Mouse (Mus musculus) cerebellum, adult 11-12 months (tissue): ENCODE measurements around the gene 4930404N11Rik.
A peak's percentile ranks its signal among the peaks of the same experiment; 100 is the strongest.

ENCODE experiments used
- DNase-seq: peaks from one replicate; pipeline ENCODE4 v3.0.0; 2022

4930404N11Rik gene

DNA sequence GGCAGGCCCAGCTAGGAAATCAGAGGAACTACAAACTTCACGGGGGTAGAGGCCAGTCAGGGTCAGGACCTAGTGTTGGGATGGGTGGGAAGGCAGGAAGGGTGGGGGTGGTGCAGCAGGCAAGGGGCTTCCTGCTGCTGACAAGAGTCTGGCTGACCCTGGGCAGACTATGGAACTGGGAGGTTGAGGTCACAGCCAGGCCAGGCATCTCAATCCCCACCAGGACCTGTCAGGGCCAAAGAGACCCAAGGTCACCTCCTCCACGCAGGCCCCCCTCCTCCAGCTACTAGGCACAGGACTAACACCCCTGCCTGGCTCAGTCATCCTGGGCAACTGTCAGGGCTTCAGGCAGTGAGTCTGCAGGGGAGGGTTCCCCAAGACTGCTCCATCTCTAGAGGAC, 37.7 kb downstream of the 4930404N11Rik start:
- DNase-seq = no peak

DNA sequence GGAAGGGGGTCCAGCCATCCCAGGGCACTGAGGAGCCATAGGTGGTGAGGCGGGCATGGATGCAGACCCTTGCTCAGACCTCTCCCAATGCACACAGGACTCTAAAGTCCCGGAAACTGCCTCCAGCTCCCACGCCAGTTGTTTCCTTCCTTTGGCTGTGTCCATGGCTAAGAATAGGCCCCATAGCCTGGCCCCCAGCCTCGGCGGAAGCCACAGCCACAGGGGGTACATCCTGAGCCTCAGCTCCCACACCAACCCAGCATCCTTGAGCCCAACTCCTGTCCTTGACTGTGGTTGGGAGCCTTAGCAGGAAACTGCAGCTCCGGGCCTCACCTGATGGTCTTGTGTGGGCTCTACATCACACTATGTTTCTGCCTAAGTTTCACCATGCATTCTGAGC, 38.8 kb downstream of the 4930404N11Rik start:
- DNase-seq = no peak

DNA sequence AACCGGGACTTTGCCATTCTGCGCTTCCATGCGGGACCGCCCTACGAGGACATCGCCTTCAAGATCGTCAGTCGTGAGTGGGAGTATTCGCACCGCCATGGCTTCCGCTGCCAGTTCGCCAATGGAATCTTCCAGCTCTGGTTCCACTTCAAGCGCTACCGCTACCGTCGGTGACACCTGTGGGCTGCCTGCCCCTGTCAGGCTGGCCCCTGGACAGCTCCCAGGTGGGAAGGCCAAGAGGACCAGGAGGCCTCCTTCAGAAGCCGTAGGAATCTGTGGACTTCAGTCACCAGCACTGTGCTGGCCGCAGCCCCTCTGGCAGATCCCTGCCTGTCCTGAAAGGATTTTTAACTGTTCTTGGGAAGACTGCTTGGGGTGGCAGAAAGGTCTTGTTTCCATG, 39.8 kb downstream of the 4930404N11Rik start:
- peak; percentile 34 for DNase-seq

DNA sequence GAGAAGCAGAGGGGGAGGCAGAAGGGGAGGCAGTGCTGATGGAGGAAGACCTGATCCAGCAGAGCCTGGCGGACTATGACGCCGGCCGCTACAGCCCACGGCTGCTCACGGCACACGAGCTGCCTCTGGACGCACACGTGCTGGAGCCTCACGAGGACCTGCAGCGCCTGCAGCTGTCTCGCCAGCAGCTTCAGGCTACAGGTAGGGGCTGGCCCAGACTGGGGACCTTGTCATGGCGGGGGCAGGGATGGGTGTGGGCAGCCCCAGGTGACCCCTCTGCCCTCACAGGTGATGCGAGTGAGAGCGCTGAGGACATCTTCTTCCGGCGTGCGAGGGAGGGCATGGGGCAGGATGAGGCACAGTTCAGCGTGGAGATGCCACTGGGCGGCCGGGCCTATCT, 40.4 kb downstream of the 4930404N11Rik start:
- DNase-seq = peak; percentile 46

DNA sequence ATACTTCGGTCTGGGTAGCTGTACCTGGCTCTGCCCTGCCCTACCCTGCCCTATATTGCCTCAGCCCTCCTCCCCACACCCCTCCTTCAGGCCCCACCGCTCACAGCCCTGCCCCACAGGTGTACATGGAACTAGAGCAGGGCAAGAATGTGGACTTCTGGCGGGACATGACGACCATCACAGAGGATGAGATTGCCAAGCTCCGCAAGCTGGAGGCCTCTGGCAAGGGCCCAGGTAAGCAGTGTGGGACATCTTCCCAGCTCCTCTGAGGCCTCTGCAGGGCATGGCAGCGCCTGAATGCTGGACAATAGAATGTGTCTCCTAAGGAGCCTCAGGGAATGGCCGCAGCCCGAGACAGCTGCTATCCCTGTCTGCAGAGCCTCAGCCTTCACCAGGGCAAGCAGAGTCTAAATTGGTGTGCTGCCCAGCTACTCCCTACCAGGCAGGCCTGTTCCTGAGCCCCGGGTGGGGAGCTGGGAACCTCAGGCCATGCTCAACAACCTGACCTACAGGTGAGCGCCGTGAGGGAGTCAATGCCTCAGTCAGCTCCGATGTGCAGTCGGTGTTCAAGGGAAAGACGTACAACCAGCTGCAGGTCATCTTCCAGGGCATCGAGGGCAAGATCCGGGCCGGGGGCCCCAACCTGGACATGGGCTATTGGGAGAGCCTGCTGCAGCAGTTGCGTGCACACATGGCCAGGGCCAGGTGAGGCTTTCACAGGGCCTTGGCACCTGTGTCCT, 41.7 kb downstream of the 4930404N11Rik start:
- peak; percentile 43 for DNase-seq

DNA sequence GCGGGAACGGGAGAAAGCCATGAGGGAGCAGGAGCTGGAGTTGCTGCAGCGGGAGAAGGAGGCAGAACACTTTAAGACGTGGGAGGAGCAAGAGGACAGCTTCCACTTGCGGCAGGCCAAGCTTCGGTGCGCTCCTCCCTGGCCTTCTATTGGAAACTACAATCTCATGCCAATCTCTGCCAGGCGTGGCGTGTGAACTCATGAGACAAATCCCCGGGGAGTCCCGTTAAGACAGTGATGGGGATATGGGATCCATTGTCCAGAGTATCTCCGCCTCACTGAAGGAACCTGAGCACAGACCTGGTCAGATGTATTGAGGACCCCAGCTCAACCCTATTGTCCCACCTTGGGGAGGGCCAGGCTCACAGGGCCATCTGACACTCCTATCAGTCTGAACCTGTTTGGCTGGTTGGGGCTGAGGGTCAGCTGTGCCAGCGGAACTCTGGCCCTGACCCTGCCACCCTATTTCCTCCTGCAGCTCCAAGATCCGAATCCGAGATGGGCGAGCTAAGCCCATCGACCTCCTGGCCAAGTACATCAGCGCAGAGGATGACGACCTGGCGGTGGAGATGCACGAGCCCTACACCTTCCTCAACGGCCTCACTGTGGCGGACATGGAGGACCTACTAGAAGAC, 42.4 kb downstream of the 4930404N11Rik start:
- peak; percentile 57 for DNase-seq

DNA sequence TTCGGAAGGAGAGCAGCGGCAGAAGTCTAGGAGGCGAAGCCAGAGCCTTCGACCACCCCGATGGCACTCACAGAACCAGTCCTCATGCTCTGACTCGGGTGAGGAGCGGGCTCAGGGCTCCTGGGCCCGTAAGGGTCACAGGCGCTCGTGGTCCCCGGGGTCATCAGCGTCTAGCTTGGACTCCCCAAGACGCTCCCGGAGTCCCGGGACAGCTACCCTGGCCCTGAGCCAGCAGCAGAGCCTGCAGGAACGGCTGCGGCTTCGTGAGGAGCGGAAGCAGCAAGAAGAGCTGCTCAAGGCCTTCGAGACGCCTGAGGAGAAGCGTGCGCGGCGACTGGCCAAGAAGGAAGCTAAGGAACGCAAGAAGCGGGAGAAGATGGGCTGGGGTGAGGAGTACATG, 43.2 kb downstream of the 4930404N11Rik start:
- DNase-seq = peak; percentile 77

DNA sequence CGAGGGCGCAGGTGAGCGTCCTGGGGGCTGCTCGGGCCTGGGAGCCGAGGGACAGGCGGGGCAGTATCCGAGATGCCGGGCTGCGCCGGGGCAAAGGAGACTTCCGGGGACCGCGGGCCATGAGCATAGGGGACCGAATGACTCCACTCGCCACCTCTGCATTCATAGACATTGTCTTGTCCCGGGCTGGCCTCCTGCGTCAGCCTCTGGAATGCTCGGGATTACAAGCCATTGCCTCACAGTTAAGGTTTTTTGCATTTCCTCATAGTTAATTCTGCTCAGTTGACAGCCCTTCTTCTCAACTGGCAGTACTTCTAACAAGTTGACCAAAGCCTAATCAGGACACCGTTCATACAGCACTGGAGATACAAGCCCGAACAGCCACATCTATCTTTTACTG, 44.2 kb downstream of the 4930404N11Rik start:
- no peak for DNase-seq

DNA sequence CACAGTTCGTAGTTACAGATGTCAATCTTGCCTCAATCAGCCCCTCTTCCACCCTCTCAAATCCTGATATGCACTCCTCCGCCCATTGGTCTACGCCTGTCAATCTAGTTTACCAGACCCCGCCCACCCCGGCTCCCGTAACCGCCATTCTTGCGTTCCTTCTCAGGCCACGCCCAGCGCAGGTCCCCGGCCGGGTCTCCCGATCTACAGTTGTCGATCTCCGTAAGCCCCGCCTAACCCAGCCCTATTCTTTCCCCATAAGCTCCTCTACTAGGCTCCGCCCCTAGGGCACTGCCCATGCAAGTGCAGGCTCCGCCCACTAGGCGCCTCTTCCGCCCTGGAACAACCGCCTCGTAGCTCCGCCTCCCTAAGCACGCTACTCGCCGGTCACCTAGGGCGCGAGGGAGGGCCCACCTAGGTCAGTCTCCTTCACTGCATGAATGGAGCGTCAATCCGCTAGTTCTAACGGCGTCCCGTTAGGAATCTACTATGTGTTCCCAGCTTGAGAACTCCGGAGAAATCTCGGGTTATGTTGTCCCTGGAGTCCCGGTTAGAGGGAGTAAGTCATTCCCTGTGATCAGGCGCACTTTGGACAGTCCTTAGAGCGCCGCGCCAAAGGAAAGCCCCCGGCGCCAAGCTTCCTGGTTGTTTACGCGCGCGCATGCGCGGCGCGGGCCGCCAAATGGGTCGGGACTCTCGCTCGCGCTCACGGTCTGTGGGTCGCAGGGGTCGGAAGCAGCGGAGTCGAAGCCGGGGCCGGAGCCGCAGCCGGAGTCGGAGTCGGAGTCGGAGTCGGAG, 44.9 kb downstream of the 4930404N11Rik start, which contains the start of gene Cactin:
TSS of gene Cactin (plus strand) at position 554 of the 798 bp plus-strand sequence.
- peak; percentile 100 for DNase-seq

DNA sequence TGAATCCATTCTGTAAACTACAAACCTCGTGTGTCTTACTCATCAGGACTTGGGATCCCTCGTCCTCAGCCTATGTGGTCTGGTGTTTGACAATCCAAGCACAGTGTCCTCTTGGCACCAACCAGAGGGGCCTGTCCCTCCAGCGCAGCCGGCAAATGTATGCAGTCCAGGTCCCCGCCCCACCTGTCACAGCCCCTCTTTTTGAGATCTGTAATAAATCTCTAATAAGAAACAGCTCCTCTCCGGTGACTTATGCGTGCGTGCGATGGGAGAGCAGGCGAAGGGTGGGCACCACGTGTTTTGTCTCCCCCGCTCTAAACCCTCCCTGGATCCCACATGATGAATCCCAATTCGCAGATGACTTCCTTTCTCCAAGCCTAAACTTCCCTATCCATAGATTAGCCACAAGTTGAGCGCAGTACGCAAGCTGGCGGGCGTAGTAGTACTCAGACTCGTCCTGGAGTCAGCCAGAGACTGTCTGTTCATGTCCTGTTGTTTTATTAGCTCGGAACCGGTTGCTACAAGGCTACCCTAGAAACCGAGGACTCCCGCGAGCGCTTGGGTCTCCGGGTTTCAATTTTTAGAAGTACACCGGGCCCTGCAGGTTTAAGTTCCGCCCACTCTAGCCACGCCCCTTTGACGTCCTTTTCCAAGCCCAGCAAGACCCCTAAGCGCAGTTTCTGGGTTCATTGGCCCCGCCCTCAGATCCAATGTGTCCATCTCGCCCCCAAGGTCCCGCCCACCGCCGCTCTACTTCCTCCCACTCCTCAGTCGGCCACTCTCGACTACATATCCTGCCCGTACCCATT, 45.7 kb downstream of the 4930404N11Rik start:
- peak; percentile 72 for DNase-seq

DNA sequence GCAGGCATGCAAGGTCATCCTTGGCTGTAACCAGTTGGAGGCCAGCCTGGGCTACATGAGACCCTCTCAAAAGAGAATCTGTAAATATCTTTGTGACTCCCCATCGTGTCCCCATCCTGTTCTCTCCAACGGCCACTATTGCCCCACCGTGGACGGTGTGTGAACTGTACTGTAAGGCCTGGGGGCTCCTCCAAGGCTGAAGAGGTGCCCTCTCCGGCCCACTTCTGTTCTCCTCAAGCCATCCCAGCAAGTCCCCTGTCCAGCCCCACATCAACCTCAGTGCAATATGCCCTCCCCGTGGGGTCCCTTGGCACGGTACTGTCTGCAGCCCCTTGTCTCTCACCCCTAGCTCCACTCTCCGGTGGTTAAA, 46.3 kb downstream of the 4930404N11Rik start:
- peak; percentile 76 for DNase-seq

DNA sequence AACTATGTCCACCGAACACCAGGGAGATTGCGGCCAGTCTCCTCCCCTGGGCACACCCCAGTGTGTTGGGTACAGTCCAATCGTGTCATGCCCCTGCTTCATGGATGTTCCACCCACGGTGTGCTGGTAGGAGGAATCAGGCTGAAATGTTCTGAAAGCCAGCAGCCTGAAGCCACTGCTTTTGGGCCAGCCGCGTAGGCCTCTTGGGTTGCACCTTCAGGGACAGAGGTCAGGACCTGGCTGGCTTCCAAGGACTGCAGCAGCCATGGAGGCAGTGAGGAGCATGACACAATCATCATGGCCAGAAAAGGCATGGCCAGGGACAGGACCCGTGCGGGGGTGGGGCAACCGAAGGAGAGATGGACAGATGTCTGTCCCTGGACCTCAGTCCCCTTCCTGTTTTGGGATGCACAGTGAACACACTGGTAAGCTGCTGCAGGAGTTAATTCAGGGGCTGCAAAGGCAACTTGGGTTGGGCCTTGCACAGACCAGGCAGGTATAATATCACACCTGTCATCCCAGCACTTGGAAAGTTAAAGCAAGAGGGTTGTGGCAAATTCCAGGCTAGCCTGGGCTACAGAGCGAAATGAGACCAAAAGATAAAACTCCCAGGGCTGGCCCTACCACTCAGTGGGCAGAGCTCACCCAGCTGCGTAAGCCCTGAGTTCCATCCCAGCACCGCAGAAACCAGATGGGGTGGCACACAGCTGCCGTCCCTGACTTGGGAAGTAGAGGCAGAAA, 46.9 kb downstream of the 4930404N11Rik start:
- peak; percentile 79 for DNase-seq

DNA sequence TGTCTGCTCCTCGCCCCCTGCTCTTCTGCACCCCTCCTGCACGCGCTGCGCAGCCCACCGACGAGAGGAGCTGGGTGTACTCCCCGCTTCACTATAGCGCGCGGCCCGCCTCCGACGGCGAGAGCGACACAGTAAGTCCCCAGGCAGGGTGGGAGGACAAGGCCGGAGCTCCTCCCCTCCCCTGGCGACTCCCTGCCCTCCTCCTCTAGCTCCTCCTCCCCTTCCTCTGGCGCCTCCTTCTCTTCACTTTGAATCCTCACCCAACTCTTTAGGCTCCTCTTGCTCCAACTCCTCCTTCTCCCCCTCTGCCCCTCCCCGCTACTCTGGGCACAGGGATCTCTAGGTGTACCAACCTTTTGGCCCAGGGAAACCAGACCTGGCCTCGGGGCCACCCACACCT, 48.3 kb downstream of the 4930404N11Rik start:
- peak; percentile 66 for DNase-seq

DNA sequence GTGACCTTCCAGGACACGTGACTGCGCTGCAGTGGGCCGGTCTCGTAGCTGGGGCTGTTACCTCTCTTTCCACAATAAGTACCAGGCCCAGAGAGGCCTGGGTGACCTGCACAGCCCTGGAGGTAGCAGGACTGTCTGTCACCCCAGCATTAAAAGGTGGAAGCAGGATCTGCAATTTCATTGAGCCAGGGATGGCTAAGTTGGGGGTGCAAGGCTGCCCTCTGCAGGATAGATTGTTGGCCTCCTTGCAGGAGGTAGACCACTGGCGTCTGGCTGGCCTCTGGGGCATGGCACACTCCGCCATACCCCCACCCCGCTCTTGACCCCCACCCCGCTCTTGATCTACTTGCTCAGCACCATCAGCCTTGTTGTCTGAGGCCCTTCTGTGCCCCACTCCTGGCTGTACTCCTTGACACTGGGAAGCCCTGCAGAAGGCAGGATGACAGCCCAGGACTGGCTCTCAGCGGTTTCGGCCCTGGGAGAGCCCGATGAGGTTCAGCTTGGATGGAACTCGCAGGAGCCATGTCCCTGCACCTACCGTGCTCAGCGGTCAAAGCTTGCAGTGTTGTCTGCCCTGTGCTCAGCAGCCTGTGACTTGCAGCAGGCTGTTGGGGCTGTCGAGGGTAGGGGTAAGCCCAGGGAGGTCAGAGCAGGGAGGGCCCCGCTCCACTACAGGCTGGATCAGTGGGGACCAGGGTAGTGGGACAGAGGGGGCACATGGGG, 49.1 kb downstream of the 4930404N11Rik start:
- DNase-seq = peak; percentile 42

DNA sequence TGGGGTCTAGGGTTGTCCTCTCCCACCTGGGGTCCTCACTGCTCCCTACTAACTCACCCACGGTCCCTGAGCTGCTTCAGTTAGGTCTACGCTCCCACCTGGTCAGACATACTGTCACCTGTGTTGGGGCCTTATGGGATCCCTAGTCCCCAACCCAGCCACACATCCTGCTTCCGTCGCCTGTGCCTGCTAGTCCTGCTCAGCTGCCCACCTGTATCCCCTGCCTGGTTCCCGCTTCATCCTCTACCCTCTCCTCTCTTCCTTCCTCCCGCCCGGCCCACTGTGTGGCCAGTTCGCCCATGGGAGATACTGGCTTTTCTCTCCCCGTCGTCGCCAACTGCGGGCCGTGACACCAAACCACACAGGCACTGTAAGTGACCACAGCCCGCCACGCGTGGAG, 50.0 kb downstream of the 4930404N11Rik start:
- DNase-seq = peak; percentile 51

DNA sequence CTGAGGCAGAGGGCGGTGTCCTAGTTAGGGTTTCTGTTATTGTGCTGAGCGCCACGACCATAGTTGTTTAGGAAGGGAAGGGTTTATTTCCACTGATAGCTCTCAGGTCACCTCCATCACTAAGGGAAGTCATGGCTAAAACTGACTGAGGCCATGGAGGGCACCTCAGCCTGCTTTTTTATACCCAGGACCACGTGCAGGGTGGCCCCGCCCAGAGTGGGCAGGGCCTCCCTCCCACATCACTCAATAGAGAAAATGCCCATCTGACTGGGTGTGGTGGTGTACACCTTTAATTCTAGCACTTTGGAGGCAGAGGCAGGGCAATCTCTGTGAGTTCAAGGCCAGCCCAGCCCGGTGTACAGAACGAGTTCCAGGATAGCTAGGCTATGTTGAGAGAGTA, 51.4 kb downstream of the 4930404N11Rik start:
- DNase-seq = no peak

DNA sequence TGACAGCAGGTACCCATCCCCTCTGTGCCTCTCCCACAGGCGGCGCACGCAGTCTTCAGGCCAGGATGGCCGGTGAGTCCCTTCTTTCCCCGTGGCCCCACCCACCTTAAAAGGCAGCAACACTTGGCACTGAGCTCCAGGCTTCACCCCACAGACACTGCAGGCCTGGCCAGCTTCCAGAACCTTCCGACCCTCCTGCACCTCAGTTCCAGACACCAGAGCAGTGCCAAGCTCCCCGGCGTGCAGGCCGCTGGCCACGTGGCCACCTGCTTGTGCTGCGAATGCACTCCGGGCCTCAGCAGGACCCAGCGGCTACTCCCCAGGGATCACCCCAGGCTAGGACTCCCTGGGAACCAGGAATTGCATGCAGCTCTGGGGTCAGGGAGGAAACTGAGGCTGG, 52.0 kb downstream of the 4930404N11Rik start:
- DNase-seq = peak; percentile 59
